Mouse (Mus musculus): ENCODE measurements around the gene Cd163.
"Not testable (repeated sequence)": the region's sequence is repeated elsewhere in the genome, so short reads cannot be mapped to it uniquely, and the experiment has no call there.

The Cd163 gene

DNA sequence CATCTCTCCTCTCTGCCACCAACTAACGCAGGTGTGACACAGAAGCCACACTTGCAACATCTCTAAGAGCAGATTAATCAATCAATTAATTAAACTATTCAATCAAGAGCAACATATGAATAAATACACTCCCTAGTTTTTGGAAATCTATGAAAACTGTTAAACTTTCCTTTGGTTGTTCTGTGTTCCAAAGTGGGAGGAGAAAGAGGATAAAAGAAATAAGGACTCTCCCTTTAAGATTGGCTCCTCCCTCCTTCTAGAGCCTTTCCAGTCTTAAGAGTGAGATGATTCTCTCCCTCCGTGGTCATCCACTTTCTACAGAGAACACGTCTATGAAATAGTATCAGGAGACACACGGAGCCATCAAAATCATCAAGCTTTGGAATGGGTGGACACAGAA lies at the start of gene Cd163:
Cd163 (plus strand) TSS at position 301 of the 400 bp plus-strand sequence.
- no peak for DNase-seq

DNA sequence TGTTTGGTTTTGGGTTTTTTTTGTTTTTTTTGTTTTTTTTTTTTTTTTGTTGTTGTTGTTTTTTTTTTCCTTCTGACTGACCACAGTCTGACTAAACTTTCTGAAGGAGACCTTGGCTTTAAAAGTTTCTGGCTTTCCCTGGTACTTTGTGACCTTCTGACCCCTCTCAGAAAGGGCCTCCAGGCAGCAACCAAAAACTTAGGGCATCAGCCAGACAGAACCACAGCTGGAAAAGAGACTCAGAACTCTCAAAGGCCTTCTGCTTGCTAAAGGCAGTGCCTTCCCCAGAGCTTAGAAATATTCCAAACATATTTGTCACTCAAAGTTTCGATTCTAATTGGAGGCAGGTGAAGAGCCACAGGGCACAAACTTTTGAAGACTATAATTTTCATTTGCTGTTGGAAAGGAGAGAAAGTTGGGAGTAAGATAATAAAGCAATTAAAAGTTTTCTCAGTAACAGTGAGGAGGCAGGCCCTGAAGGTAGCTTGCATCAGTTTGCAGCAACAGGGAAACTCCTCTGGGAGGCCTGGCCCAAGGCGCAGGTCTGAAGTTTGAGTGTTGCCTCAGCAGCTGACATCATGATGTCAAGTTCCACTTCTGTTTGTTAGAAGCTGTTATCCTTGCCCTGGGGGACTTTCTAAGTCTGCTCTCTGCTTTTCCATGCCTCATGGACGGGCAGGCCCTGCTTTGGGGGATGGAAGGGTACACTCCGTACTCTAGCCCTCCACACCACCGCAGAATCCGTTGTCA lies 48.6 kb upstream of the Cd163 start:
- no peak for DNase-seq

DNA sequence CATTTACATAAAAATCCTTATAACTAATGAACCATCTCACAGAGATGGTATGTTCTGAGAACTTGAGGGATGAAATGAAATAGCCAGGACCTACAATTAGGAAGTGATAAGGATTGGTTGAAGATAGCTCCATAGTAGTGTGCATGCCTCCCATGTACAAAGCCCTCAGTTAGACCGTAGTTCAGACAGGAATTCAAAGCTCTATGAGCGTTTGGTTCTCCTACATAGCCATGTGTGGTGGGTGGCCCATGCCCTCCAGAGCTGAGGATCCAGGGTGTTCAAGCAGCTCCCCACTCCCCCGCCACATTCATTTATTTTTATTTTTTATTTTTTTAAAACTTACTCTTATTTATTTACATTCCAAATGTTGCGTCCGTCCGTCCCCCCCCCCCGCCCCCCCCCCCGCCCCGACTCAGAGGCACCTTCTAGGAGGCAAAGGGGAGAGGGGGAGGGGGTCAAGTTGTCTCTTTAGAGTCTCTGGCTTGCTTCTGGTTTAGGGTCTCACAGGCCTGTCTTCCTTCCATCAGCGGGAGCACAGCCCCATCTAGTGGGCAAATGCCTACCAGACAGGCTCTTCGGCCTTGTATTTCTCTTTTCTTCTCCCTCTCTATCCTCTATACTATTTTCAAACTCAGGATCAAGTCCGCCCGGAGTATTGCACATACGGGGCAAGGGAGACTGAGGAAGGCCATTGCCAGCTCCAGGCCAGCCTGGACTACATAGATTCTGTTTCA lies 44.1 kb upstream of the Cd163 start:
- DNase-seq: peak; percentile 90 to 91

DNA sequence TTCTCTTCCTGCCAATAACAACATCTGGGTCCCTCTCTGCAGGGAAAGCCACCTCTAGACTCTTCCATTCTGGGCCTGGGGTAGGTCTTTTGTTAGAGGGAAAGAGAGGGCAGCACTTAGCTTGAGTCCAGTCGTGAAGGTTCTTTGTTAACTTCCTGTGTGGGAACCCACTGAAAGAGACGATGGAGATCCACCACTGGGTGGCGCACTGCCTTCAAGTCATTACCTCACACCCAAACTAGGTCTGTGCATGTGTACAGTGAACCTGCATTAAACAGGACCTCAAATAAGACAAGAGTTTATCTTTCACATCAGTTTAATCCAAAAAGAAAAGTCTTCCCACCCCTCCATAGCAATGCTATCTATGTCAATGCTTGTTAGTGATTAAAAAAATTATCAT lies 41.8 kb upstream of the Cd163 start:
- peak; percentile 85 to 88 for DNase-seq

DNA sequence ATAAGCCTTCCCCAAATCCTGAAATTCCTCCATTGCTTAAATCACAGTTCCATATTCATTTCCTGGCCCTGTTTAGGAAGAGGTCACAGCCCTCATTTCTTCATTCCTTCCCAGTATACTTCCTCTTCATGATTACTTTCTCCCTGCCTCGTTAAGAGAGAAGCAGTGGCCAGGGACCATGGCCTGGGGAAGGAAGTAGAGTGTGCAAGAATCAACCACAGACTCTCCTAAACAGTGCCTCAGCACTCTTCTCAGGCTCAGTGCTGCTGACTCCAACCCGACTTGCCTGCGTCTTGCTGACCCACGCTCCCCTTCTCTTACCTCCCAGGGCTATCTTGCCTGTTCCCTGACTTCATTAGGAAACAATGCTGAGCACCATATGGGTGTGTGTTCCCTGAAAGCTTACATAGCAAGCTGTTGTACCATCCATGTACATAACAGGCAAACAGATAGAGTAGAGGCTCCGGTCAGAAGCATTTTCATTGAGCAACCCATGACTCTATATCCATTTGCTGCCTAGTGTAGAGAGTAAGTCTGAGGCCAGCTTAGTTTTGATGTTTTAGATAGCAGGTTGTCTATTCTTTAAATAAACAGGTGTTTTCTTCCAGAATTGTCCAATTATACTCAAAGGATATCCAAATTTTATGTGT lies 31.1 kb upstream of the Cd163 start:
- no peak for DNase-seq

DNA sequence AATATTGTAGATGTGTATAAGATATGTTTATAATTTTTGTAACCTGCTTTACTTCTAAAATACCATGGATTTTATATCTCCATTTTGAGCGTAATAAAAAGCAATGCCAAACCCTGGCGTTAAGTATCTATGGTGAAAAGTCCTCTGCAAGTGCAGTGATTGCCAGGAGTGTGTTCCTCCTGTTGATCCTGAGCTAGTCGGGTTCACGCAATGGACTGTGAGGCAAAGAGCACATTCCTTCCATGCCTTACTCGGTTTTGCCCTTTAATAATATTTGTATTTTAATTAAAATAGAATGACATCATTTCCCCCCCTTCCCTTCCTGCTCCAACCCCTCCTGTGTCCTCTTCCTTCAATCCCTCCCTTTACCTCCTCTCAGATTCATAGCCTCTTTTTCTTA lies 26.8 kb upstream of the Cd163 start:
- no peak for DNase-seq

DNA sequence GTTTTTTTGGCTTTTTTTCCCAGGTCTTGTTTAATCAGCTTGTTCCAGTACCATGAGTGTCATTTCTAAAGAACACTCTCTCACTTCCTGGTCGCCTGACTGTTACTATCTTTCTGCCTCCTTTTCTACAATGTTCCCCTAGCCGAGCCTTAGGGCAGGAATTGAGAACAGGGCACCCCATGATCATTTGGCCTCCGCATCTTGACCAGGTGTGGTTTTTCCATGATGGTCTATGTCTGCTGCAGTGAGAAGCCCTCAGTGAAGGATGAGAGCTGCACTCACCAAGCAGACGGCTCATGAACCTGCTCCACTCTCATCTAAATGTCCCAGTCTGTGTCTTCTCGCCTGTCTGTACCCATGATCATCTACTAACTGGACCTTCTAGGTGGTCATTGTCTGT lies 26.2 kb upstream of the Cd163 start:
- DNase-seq: no peak

DNA sequence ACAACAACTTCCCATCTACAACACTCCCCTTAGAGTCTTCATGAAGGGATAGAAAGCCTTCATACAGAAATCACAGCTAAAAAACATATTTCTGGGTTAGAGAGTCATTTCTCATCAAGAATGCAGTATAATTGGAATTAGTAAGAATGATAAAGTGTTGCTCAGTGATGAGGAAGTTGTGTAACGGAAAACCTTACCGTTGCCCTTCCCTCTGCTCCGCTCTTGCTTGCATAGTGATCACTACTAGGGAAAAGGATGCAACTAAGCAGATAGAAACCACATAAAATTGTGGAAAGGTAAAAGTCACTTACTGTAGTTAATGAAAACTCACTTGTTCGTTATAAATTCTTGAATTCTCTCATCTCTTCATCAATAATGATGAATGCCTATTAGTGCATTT lies 21.7 kb upstream of the Cd163 start:
- no peak for DNase-seq

DNA sequence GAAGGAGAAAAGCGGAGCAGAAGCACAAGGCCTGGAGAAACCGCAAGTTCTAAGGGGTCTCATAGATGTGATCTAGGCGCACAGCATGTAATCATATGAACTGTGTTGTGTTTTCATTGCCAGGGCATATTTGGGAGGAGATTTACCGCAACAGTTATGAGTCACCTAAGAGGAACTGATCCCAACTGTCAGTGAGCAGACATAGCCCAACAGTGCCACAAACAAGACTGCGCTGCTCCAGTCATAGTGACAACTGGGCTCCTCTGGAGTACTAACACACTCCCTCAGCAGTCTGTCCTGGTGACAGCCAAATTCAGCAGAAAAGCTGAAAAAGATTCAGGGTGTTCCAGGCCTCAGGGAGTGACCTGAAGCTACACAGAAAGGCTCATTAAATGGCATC lies 7.1 kb upstream of the Cd163 start:
- DNase-seq: not testable (repeated sequence)

DNA sequence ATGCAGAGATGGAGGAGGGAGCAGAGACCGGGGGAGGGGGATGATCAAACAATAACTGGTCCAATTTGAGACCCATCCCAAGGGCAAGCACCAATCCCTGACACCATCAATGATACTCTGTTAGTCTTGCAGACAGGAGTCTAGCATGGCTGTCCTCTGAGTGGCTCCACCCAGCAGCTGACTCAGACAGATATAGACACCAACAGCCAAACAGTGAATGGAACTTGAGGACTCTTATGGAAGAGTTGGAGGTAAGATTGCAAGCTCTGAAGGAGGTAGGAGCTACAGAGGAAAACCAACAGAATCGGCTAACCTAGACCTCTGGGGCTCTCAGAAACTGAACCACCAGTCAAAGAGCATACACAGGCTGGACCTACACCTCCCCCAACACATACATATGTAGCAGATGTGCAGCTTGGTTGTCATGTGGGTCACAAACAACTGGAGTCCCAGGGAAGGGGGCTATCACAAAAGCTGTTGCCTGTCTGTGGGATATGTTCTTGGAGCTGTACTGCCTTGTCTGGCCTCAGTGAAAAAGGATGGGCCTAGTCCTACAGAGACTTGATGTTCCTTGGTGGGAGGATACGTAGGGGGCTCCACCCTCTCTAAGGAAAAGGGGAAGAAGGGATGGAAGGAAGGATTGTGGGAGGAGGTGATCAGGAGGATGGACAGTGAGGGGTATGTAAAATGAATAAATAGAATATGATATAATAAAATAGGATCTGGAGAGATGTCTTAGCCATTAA lies 2.8 kb upstream of the Cd163 start:
- DNase-seq: no peak

DNA sequence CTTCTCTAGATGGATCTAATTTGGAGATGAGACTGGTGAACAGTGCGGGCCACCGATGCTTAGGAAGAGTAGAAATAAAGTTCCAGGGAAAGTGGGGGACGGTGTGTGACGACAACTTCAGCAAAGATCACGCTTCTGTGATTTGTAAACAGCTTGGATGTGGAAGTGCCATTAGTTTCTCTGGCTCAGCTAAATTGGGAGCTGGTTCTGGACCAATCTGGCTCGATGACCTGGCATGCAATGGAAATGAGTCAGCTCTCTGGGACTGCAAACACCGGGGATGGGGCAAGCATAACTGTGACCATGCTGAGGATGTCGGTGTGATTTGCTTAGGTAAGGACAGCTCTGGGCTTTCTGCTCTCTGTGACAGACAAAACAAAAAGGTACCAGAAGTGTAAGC lies 4.5 kb downstream of the Cd163 start:
- peak; percentile 9 to 12 for DNase-seq

DNA sequence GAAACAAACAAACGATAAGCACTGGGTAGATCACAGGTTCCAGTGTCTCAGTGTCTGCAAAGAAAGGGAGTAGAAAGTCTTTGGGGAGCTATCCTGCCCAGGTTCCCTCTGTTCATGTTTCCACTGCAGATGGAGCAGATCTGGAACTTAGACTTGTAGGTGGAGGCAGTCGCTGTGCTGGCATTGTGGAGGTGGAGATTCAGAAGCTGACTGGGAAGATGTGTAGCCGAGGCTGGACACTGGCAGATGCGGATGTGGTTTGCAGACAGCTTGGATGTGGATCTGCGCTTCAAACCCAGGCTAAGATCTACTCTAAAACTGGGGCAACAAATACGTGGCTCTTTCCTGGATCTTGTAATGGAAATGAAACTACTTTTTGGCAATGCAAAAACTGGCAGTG lies 7.8 kb downstream of the Cd163 start:
- DNase-seq: no peak

DNA sequence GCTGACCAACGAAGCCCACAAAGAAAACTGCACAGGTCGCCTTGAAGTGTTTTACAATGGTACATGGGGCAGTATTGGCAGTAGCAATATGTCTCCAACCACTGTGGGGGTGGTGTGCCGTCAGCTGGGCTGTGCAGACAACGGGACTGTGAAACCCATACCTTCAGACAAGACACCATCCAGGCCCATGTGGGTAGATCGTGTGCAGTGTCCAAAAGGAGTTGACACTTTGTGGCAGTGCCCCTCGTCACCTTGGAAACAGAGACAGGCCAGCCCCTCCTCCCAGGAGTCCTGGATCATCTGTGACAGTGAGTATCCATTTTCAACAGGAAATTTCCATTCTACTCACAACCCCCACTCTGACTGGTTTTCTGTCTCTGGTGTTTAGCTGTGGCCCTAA lies 15.9 kb downstream of the Cd163 start:
- DNase-seq: peak; percentile 32 to 54

DNA sequence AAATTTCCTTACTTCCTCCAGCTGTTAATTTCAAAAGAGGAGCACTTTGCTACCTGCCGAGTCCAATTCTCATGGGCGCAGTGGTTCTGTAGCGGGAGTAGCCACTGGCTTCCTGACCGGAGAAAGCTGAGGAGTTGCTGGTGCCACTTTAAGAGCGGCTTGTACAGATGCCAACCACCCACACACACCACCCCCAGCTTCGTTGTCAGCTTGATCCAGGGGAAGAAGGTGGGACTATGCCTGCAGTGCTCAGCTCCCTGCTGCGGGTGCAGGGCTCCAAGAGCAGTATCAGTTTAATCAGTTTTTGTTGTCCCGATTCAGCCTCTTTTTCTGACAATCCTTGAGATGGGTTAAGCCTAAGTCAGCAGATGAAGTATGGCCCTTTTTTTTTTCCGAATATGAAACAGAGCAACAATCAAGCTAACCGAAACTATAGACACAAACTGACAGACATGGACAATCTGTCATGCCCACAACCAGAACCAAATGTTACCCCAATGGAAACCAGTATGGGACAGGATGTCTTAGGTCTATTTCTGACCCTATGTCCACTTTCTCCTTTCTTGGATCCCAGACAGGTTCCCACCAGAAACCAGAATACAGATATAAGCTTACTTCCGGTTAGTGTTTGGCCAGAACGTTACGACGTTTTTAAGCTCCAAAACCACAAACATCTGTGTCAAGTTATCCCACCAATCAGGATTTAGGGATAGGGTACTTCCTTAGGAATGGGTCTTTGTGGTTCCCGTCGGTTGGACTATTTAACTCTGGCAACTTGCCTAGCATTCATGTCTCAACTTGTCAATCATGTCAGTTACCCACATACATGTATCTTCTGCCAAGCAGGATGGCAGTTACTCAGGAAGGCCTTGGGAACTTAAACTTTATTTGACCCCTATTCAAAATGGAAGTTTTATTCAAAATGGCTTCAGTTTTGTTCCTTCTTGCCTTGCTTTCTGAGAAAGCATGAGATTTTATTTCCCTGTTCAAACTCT lies 17.3 kb downstream of the Cd163 start:
- peak; percentile 25 to 42 for DNase-seq

DNA sequence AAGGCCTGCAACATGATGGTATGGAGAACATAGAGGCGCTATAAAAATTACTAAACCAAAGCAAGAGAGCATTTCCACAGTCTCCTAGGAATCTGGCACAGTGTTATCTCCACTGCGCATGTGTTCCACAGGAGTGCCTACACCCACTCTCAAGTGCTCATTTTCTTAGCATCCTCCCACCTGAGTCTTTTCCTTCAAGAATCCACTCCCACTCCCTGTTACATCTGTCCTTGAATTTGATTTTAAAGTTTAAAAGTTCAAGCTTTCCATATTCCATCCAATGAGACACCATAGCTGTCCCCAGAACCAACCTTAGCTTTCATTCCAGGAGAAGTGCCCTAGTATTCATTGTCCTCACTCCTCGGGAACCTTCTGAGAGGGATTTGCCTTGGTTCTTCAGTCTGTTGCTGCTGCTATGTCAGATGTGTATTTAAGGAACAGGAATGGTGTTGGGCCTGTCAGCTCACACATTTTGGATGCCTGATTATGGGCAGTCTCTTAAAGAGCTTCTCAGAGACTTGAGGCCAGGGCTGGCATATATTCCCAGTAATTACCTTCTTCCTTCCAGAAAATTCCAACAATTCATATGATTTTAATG lies 24.0 kb downstream of the Cd163 start:
- DNase-seq: no peak

DNA sequence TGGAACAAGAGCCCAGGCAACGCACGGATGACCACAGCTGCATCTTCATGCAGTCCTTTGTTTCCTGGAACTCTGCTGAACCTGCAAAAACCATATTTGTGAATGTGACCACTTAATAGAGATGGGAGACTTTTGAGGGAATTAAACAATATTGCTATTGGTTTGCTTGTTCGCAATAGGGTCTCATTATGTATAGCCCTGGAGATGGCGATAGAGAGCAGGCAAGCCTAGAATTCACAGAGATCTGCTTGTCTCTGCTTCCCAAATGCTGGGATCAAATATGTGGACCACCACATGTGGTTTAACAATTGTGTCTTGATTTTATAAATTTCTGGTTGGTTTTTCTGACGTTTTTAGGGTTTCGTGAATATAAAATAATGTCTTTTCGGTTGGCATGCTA lies 25.2 kb downstream of the Cd163 start:
- no peak for DNase-seq

DNA sequence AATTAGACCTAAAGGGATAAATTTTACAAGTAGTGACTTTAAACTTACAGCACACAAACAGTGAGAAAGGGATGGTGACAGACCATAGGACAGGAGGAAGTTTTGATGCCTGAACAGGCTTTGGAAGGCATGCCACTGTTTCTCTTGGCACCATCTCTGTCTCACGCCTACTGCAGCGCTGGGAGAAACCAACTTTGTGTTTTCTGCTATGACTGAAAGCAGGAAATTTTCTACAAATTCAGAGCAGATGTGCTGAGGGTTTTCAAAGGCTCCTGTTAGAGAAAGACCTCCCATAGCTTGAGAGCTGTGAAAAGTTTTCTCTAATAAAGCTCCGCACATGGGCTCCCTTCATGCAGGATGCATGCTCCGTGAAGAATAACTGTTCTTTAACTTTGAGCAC lies 40.6 kb downstream of the Cd163 start:
- DNase-seq: no peak

DNA sequence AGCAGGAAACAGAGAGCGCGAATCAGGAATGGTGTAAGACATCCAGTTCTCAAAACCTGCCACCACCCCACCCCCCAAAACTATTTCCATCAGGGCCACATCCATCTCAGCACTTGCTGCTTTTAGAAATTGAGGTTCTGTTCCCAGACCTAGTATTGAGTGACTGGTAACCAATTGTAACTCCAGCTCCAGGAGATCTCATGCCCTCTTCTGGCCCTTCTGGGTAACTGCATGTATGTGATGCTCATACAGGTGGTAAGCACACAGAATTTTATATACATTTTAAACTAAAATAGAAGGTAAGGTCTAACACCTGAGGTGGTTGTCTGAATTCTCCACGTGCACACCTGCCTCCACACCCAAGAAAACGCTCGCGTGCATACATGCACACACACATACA lies 42.2 kb downstream of the Cd163 start:
- no peak for DNase-seq

DNA sequence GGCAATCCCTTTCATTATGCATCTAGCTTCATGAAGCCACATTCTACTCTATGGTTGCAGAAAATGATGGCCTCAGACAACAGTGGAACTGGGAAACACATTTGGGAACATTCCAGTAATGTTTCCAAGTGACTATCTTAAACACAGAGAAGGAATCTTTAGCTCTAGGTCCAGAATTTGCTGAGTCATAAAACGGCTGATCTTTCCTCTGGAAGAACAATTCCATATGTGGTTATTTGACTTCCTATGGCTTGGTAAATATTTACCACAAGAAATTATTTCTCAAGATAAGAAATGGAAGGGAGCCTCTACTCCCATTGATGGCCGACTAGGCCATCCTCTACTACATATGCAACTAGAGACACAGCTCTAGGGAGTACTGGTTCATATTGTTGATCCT lies 48.8 kb downstream of the Cd163 start:
- DNase-seq: no peak

DNA sequence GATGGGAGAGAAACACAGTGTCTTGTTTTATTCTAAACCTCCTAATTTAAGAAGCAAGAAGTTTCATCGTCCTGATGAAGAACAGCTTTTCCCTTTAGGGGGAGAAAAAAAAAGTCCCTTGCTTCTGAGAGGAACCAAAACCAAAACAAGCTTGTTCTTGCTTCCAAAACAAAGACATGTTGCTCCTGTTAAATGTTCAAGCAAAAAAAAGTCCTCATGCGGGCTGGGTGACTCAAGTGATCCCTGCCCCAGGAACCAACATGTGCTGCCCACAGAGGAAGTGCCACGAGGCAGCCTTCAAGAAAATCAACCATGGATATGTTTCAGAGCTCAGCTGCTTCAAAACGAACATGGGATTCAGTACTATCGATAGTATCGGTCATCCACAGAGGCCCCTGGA lies 54.5 kb downstream of the Cd163 start:
- DNase-seq: no peak

DNA sequence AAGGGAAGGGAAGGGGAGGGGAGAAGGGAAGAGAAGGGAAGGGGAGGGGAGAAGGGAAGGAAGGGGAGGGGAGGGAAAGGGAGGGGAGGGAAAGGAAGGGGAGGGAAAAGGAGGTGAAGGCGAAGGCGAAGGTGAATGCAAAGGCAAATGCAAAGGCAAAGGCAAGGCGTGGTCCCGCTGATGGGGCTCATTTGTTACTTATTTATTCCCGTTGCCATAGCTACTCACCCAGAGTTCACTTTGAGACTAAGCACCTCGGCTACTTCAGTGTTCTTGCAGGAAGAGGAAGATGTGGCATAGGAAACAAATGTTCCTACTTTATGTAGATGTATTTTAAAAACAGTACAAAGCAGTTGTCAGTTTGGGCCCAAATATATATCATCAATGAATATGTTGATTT lies 56.1 kb downstream of the Cd163 start:
- DNase-seq: no peak

DNA sequence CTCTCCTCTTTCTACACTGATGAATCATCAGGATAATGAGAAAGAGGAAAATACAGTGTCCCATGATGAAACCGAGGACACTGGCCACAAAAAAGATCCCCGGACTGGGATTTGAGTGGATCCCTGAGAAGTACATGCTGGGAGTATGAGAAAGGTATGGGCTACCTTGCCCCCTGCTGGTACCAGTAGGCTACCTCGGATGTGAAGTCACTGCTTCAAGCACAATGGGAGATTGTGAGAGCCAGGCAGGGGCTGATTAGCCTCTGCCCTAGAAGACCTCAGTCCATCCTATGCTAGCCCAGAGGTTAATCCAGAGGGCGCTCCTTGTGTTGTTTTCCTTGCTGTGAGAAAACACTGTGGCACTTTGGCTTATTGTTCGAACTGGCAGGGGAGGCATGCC lies 59.9 kb downstream of the Cd163 start:
- DNase-seq: no peak
